Mouse (Mus musculus): ENCODE results near the gene Ccnjl. TPM values are rescaled to one million over a fixed set of nuclear protein-coding genes. Genes with fewer than 3 reads are reported as not detected.

The Ccnjl gene
- polyA plus RNA-seq, 1 experiment from 2014 or later = 29.2 TPM

DNA sequence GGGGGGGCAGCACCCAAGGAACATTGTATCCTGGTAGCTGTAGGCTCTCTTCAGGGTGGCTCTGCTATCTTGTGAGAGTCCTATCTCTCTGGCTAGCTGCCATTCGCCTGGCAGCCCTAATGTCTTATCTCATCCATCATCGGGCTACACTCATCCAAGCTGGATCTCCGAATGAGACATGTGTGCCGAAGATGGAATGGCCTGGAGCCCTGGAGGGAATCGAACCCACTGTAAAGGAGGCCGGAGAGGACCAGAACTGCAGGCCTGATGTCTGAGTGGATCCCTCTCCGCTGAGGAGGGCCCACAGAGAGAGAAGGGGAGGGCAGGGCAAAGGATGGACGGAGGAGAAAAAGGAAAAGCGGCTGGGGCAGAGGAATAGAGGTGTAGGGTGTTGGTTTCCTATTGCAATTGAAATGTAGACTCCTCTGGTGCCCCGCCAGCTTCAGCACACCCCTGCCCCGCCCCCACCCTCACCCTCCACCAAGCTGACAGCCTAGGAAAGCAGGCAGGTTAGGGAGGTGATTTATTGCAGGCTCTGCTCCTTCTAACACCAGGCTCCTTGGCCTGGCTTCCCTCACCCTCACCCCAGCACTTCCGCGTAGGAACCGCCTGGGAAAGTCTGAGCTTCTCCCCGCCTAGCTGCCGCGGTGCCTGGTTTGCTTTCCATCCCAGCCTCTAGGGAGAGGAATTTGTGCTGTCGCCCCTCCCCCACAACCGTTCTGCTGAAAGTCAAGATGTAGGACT is 105.2 kb downstream of the Ccnjl start:
- 15% methylated on average over 18 of the region's 19 CpGs for WGBS
- Histone ChIP-seq H3K9me3 (replicated peaks) (no peaks in the 10 kb centered on the region), H3K36me3 (no peaks in the 10 kb centered on the region), H3K27me3 (no peaks in the 10 kb centered on the region), H3K9ac (no peak overlapping the region), H3K4me1 (peaks cover 32% of the 10 kb centered on the region), H3K27ac (peak overlapping the region; percentile 84), H3K4me2 (peak overlapping the region; percentile 38), H3K4me3 (replicated peaks) (0 out of 2 replicates have a peak overlapping the region, but pooled peaks have one; percentile 3)
- ATAC-seq (replicated peaks; ENCODE audit: low FRiP score) = peak; percentile 95

Other genes starting within 250 kb of the Ccnjl start
- gene Pttg1, start 102.5 kb upstream of the Ccnjl start, polyA plus RNA-seq (2015; fragmentation: Nextera tagmentation; extraction: Ambion mirVana) = 100 and 113 TPM in 2 replicates
- 59.6 and 61.8 TPM in 2 replicates for gene Slu7, start 95.0 kb upstream of the Ccnjl start, polyA plus RNA-seq (2015; fragmentation: Nextera tagmentation; extraction: Ambion mirVana)
- 14.9 and 19.8 TPM in 2 replicates for gene C1qtnf2, start 54.5 kb upstream of the Ccnjl start, polyA plus RNA-seq (2015; fragmentation: Nextera tagmentation; extraction: Ambion mirVana)
- 7.0 and 8.2 TPM in 2 replicates for gene 4933415A04Rik, start 58.3 kb downstream of the Ccnjl start, polyA plus RNA-seq (2015; fragmentation: Nextera tagmentation; extraction: Ambion mirVana)
- gene Fabp6, start 72.8 kb downstream of the Ccnjl start, polyA plus RNA-seq (2015; fragmentation: Nextera tagmentation; extraction: Ambion mirVana) = not detected in 2 replicates
- 29.1 and 30.6 TPM in 2 replicates for gene Pwwp2a, start 153.2 kb downstream of the Ccnjl start, polyA plus RNA-seq (2015; fragmentation: Nextera tagmentation; extraction: Ambion mirVana)
- 74.3 and 79.1 TPM in 2 replicates for gene Ttc1, start 219.2 kb downstream of the Ccnjl start, polyA plus RNA-seq (2015; fragmentation: Nextera tagmentation; extraction: Ambion mirVana)